Mouse (Mus musculus) embryonic facial prominence, embryonic 15.5 days (tissue): ENCODE results near the gene Mfsd6. TPM values are rescaled to one million over a fixed set of nuclear protein-coding genes. Genes with fewer than 3 reads are reported as not detected.

Experiments
- ATAC-seq: fragments of 200-750 bp; cut with Nextera tagmentation; 2 replicates; pipeline ENCODE4 v1.8.0; 2017; ENCODE audit warnings: low read depth, moderate TSS enrichment; ENCODE audit not compliant: insufficient number of reproducible peaks, low FRiP score, low TSS enrichment
- H3K27ac ChIP-seq: fragments of 300-500 bp; sonication (generic); replicated peaks from 2 replicates; pipeline ENCODE4 v1.5.1; 2015; ENCODE audit warnings: mild to moderate bottlenecking, inconsistent platforms
- H3K27me3 ChIP-seq: fragments of 300-500 bp; sonication (generic); 2 replicates; pipeline ENCODE4 v1.6.1; 2015; ENCODE audit warnings: inconsistent platforms
- H3K36me3 ChIP-seq: fragments of 300-500 bp; sonication (generic); 2 replicates; pipeline ENCODE4 v1.6.1; 2015; ENCODE audit warnings: mild to moderate bottlenecking, inconsistent platforms
- H3K4me1 ChIP-seq: fragments of 300-500 bp; sonication (generic); 2 replicates; pipeline ENCODE4 v1.6.1; 2015; ENCODE audit warnings: inconsistent platforms
- H3K4me2 ChIP-seq: fragments of 300-500 bp; sonication (generic); replicated peaks from 2 replicates; pipeline ENCODE4 v1.6.1; 2015; ENCODE audit warnings: mild to moderate bottlenecking, inconsistent platforms
- H3K4me3 ChIP-seq: fragments of 300-500 bp; sonication (generic); replicated peaks from 2 replicates; pipeline ENCODE4 v1.5.1; 2015; ENCODE audit warnings: mild to moderate bottlenecking, inconsistent platforms
- H3K9ac ChIP-seq: fragments of 300-500 bp; sonication (generic); 2 replicates; pipeline ENCODE4 v1.6.1; 2015; ENCODE audit warnings: inconsistent platforms
- H3K9me3 ChIP-seq: fragments of 300-500 bp; sonication (generic); replicated peaks from 2 replicates; pipeline ENCODE4 v1.6.1; 2016; ENCODE audit warnings: inconsistent platforms
- WGBS: fragments of 180-500 bp; shearing (Covaris S2); methylation state at CpG from one replicate; pipeline ENCODE4 v1.1.7; 2015; 5-methylcytosine and 5-hydroxymethylcytosine counted together
- polyA plus RNA-seq: library from polyadenylated mRNA; unstranded; fragments of >200 nt; fragmentation: Nextera tagmentation; extraction: Ambion mirVana; gene quantifications from 2 replicates; pipeline ENCODE4 v1.2.1, GENCODE M21; 2015

The Mfsd6 gene
- polyA plus RNA-seq, 1 experiment from 2014 or later, result 5.6 TPM

DNA sequence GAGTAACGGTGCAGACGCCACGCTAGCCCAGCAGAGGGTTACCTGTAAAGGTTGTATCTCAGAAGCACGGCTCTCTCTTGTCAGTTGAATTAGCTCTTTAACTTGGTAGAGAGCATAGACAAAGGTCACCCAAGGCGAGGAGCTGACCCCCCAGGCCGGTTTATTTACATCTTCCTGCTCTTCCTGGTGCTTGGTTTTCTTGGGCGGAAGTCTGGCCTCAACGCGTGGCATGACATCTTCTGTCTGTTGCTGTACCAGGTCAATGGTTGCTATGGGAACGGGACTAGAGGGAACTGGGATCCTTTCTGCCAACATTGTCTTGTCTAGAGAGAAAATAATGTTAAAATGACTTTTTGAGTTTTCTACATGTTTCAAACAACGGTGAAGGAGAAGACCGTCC, 66.5 kb downstream of the Mfsd6 start:
- no peaks in the 10 kb centered on the region for H3K4me1 ChIP-seq
- no peak overlapping the region for H3K27ac ChIP-seq
- H3K9me3 ChIP-seq, result no peaks in the 10 kb centered on the region
- no peaks in the 10 kb centered on the region for H3K27me3 ChIP-seq
- no peaks in the 10 kb centered on the region for H3K36me3 ChIP-seq
- WGBS, result 80% methylated on average over 12 of the region's 12 CpGs
- H3K9ac ChIP-seq, result no peak overlapping the region
- H3K4me2 ChIP-seq, result no peak overlapping the region
- H3K4me3 ChIP-seq, result no peak overlapping the region
- ATAC-seq, result no peak

GRCm38 (mm10) chr1:52660278-52660677, 67.0 kb downstream of the Mfsd6 start:
- no peaks in the 10 kb centered on the region for H3K9me3 ChIP-seq
- 66% methylated on average over 2 of the region's 2 CpGs for WGBS
- no peak for ATAC-seq
- no peak overlapping the region for H3K9ac ChIP-seq
- H3K27me3 ChIP-seq, result no peaks in the 10 kb centered on the region
- no peak overlapping the region for H3K27ac ChIP-seq
- no peak overlapping the region for H3K4me3 ChIP-seq
- H3K4me2 ChIP-seq, result no peak overlapping the region
- no peaks in the 10 kb centered on the region for H3K36me3 ChIP-seq
- no peaks in the 10 kb centered on the region for H3K4me1 ChIP-seq

DNA sequence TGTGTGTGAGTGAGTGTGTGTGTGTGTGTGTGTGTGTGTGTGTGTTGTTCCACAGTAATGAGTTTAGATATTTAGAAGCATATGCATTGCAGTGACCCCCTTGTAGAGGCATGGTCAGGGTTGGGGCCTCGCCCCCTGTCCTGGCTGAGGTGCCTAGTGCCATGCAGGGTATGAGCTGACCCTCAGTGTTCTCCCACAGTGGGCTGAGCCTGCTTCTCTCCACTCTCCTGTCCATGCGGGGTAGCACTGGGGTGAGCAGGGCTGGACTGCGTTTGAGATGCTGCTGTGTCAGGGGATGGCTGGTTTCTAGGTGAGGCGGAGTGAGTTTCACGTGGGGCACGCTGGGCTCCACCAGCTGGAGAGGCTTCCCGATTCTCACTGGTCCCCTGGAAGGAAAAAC, 69.1 kb downstream of the Mfsd6 start:
- WGBS, result 68% methylated on average over 7 of the region's 7 CpGs
- no peaks in the 10 kb centered on the region for H3K4me1 ChIP-seq
- H3K4me2 ChIP-seq, result no peak overlapping the region
- no peak overlapping the region for H3K4me3 ChIP-seq
- no peak overlapping the region for H3K9ac ChIP-seq
- ATAC-seq, result no peak
- no peaks in the 10 kb centered on the region for H3K27me3 ChIP-seq
- no peaks in the 10 kb centered on the region for H3K36me3 ChIP-seq
- H3K9me3 ChIP-seq, result no peaks in the 10 kb centered on the region
- H3K27ac ChIP-seq, result no peak overlapping the region

- no peak overlapping the region for H3K4me2 ChIP-seq
- no peak overlapping the region for H3K4me3 ChIP-seq
- H3K9me3 ChIP-seq, result no peaks in the 10 kb centered on the region
- no peak for ATAC-seq
- no peak overlapping the region for H3K27ac ChIP-seq
- H3K27me3 ChIP-seq, result no peaks in the 10 kb centered on the region
- 77% methylated on average over 4 of the region's 4 CpGs for WGBS
- no peaks in the 10 kb centered on the region for H3K4me1 ChIP-seq
- no peak overlapping the region for H3K9ac ChIP-seq
- H3K36me3 ChIP-seq, result peaks cover 5% of the 10 kb centered on the region; the same call in 1 of the 2 replicates
These were observed 72.1 kb downstream of the Mfsd6 start for GRCm38 (mm10) chr1:52655153-52655552.

DNA sequence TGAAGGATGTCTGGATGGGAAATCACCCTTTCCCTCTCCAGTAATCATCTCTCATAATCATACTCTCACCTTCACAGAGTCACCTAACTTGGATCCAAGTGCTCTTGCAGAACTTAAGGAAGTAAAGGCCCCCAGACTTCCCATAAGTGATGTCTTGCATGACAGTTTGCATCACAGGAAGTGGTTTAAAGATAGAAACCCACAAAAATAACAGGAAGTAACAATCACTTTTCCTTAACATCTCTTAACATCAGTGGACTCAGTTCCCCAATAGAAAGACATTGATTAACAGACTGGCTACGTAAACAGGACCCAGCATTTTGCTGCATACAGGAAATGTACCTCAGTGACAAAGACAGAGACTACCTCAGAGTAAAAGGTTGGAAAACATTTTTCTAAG, 73.9 kb downstream of the Mfsd6 start:
- no peak for ATAC-seq
- 77% methylated on average over 1 of the region's 1 CpGs for WGBS
- no peaks in the 10 kb centered on the region for H3K9me3 ChIP-seq
- no peak overlapping the region for H3K4me3 ChIP-seq
- H3K4me1 ChIP-seq, result no peaks in the 10 kb centered on the region
- no peaks in the 10 kb centered on the region for H3K27me3 ChIP-seq
- H3K9ac ChIP-seq, result no peak overlapping the region
- peaks cover 17% of the 10 kb centered on the region for H3K36me3 ChIP-seq
- no peak overlapping the region for H3K27ac ChIP-seq
- no peak overlapping the region for H3K4me2 ChIP-seq

DNA sequence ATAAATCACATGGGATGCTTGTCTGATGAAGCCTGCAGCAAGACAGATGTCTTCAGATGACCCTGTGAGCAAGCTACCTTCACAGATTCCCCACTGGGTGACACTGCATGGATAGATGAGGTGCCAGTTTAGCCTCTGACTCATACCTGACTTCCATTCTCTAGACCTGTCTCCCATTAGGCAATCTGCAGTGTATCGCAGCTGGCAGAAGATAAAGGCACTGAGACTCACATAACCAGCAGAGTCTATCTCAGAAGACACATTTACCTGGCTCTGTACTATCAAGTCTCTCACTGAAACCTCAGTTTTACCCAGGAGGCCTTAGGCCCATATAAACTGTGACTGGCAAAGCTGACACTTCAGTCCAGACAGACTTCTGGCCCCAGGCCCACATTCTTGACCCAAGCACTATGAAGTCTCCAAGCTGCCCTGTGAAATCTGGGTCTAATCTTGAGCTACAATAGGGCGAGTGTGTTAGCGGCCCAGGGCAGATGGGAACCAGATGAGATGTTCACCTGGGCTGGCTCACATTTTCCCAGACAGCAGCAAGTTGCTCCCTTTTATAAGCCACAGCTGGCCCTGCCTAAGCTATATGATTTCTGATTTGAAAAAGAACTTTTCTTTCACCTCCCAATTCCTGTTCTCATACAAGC, 74.5 kb downstream of the Mfsd6 start:
- WGBS, result 56% methylated on average over 3 of the region's 3 CpGs
- Histone ChIP-seq H3K9ac (no peak overlapping the region), H3K4me1 (no peaks in the 10 kb centered on the region), H3K4me2 (no peak overlapping the region), H3K9me3 (no peaks in the 10 kb centered on the region), H3K27ac (no peak overlapping the region), H3K36me3 (peaks cover 18% of the 10 kb centered on the region), H3K4me3 (no peak overlapping the region), H3K27me3 (no peaks in the 10 kb centered on the region)
- no peak; the same call in 1 of the 2 replicates for ATAC-seq

GRCm38 (mm10) chr1:52650066-52650465, 77.2 kb downstream of the Mfsd6 start:
- ATAC-seq, result no peak
- WGBS, result 87% methylated on average over 5 of the region's 5 CpGs
- no peak overlapping the region for H3K27ac ChIP-seq

DNA sequence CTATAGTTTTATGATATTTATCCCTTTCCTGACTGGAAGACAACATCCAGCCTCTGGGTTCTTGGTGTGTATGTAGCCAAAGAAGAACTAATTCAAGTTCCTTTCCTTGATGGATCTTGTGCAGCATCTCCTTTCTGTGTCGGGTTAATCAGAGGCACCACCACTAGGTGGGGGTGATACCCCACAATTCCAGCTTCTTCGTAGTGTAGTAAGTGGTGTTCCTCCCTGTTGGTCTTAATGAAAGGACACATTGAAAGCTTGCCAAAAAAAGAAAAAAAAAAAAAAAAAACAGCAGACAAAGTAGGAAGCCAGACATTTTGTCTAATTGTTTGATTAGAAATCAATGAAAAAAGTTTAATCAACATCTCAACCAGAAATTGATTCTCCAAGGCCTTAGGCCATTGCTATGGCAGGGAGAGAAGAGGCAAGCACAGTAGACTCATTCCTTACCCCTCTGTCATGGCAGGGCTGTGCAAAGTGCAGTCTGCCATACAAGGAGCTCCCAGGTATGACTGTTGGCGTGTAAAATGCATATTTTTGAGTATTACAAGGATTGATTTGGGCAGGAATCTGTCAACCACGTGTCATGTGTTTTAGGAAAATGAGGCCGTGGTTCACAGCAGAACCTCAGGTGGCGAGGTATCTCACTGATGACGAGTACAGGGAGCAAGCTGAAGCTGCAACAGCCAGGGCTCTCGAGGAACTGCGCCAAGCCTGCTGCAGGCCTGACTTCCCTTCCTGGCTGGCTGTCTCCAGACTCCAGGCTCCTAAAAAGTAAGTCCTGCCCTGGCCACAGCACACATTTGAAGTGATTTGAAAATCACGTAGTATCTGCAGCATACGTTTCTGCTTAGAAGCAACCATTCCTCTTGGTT, 78.9 kb downstream of the Mfsd6 start:
- 71% methylated on average over 11 of the region's 11 CpGs for WGBS
- ATAC-seq, result no peak
- Histone ChIP-seq H3K27ac (no peak overlapping the region), H3K4me1 (no peaks in the 10 kb centered on the region), H3K27me3 (no peaks in the 10 kb centered on the region), H3K36me3 (peaks cover 30% of the 10 kb centered on the region), H3K9ac (no peak overlapping the region), H3K4me3 (no peak overlapping the region), H3K9me3 (no peaks in the 10 kb centered on the region), H3K4me2 (no peak overlapping the region)

More at GRCm38 (mm10) chr1:52650066-52650465, 77.2 kb downstream of the Mfsd6 start:
- Histone ChIP-seq H3K4me3 (no peak overlapping the region), H3K4me1 (no peaks in the 10 kb centered on the region), H3K4me2 (no peak overlapping the region), H3K9ac (no peak overlapping the region), H3K9me3 (no peaks in the 10 kb centered on the region), H3K36me3 (peaks cover 30% of the 10 kb centered on the region), H3K27me3 (no peaks in the 10 kb centered on the region)

- Histone ChIP-seq H3K4me2 (no peak overlapping the region), H3K9ac (no peak overlapping the region), H3K36me3 (peaks cover 20% of the 10 kb centered on the region), H3K9me3 (no peaks in the 10 kb centered on the region), H3K4me1 (no peaks in the 10 kb centered on the region), H3K4me3 (no peak overlapping the region), H3K27me3 (no peaks in the 10 kb centered on the region), H3K27ac (no peak overlapping the region)
- 85% methylated on average over 4 of the region's 4 CpGs for WGBS
- no peak for ATAC-seq
These were observed 86.5 kb downstream of the Mfsd6 start for GRCm38 (mm10) chr1:52640736-52641135.

- Histone ChIP-seq H3K4me3 (no peak overlapping the region), H3K27me3 (no peaks in the 10 kb centered on the region), H3K36me3 (peaks cover 18% of the 10 kb centered on the region), H3K4me2 (no peak overlapping the region), H3K9ac (no peak overlapping the region), H3K27ac (no peak overlapping the region), H3K4me1 (no peaks in the 10 kb centered on the region), H3K9me3 (no peaks in the 10 kb centered on the region)
- no peak for ATAC-seq
- WGBS, result 81% methylated on average over 6 of the region's 6 CpGs
These were observed 87.0 kb downstream of the Mfsd6 start for GRCm38 (mm10) chr1:52640266-52640665.

- no peaks in the 10 kb centered on the region for H3K27me3 ChIP-seq
- no peak overlapping the region for H3K9ac ChIP-seq
- H3K4me2 ChIP-seq, result no peak overlapping the region
- H3K9me3 ChIP-seq, result no peaks in the 10 kb centered on the region
- ATAC-seq, result no peak
- H3K27ac ChIP-seq, result no peak overlapping the region
- WGBS, result 78% methylated on average over 7 of the region's 7 CpGs
- H3K36me3 ChIP-seq, result peaks cover 18% of the 10 kb centered on the region
- no peaks in the 10 kb centered on the region for H3K4me1 ChIP-seq
- H3K4me3 ChIP-seq, result no peak overlapping the region
These were observed 88.2 kb downstream of the Mfsd6 start for GRCm38 (mm10) chr1:52639090-52639489.
